Mouse (Mus musculus): ENCODE measurements at regions not wholly inside any gene's neighbourhood (a gene's known extent, or its start where the extent isn't known, plus 50 kb on each side); places are given as distances from the start of the nearest gene placed in this dataset.

GRCm38 (mm10) chr1:36012081-36012765, 56.0 kb upstream of the Hs6st1 start:
- TF ChIP-seq POLR2A (IDR thresholded peaks at IDR 0.05; ENCODE audit: low read depth, low read length) (no peak), CTCF (IDR thresholded peaks at IDR 0.05; ENCODE audit: extremely low read depth, insufficient read depth, insufficient read length, insufficient replicate concordance) (no peak)
- Histone ChIP-seq H3K27ac (ENCODE audit: insufficient read depth, low read length) (no peak overlapping the region), H3K4me1 (ENCODE audit: control insufficient read depth, insufficient read depth, insufficient read length) (no peaks in the 10 kb centered on the region), H3K27me3 (ENCODE audit: control insufficient read depth, insufficient read depth, low read length) (no peaks in the 10 kb centered on the region), H3K36me3 (ENCODE audit: control insufficient read depth, insufficient read depth, low read length) (no peaks in the 10 kb centered on the region), H3K4me3 (ENCODE audit: extremely low read depth, insufficient read depth, insufficient read length) (no peak overlapping the region)
- WGBS: 90% methylated on average over 9 of the region's 9 CpGs
- no peak for DNase-seq (ENCODE audit: low read depth in 1 of 2, low spot score in 2 of 2)

- no peak for DNase-seq (ENCODE audit: low read depth in 1 of 2, low spot score in 2 of 2)
- Histone ChIP-seq H3K36me3 (ENCODE audit: control insufficient read depth, insufficient read depth, low read length) (no peaks in the 10 kb centered on the region), H3K4me1 (ENCODE audit: control insufficient read depth, insufficient read depth, insufficient read length) (no peaks in the 10 kb centered on the region), H3K4me3 (ENCODE audit: extremely low read depth, insufficient read depth, insufficient read length) (no peak overlapping the region), H3K27me3 (ENCODE audit: control insufficient read depth, insufficient read depth, low read length) (no peaks in the 10 kb centered on the region), H3K27ac (ENCODE audit: insufficient read depth, low read length) (no peak overlapping the region)
- WGBS: 86% methylated on average over 11 of the region's 11 CpGs
- TF ChIP-seq POLR2A (IDR thresholded peaks at IDR 0.05; ENCODE audit: low read depth, low read length) (no peak), CTCF (IDR thresholded peaks at IDR 0.05; ENCODE audit: extremely low read depth, insufficient read depth, insufficient read length, insufficient replicate concordance) (no peak)
Measured at GRCm38 (mm10) chr1:36013823-36014341, 54.3 kb upstream of the Hs6st1 start.

- no peak for DNase-seq (ENCODE audit: low read depth in 1 of 2, low spot score in 2 of 2)
- no peaks in the 10 kb centered on the region for H3K4me1 ChIP-seq (ENCODE audit: control insufficient read depth, insufficient read depth, insufficient read length)
- WGBS: 82% methylated on average over 7 of the region's 7 CpGs
- H3K4me3 ChIP-seq (ENCODE audit: extremely low read depth, insufficient read depth, insufficient read length): no peak overlapping the region
- H3K36me3 ChIP-seq (ENCODE audit: control insufficient read depth, insufficient read depth, low read length): no peaks in the 10 kb centered on the region
- no peak overlapping the region for H3K27ac ChIP-seq (ENCODE audit: insufficient read depth, low read length)
- no peaks in the 10 kb centered on the region for H3K27me3 ChIP-seq (ENCODE audit: control insufficient read depth, insufficient read depth, low read length)
- TF ChIP-seq CTCF (IDR thresholded peaks at IDR 0.05; ENCODE audit: extremely low read depth, insufficient read depth, insufficient read length, insufficient replicate concordance): no peak
- TF ChIP-seq POLR2A (IDR thresholded peaks at IDR 0.05; ENCODE audit: low read depth, low read length): no peak
Measured at GRCm38 (mm10) chr1:36014372-36014771, 53.8 kb upstream of the Hs6st1 start.

GRCm38 (mm10) chr1:36015210-36015609, 53.0 kb upstream of the Hs6st1 start:
- no peaks in the 10 kb centered on the region for H3K36me3 ChIP-seq (ENCODE audit: control insufficient read depth, insufficient read depth, low read length)
- no peaks in the 10 kb centered on the region for H3K27me3 ChIP-seq (ENCODE audit: control insufficient read depth, insufficient read depth, low read length)
- H3K4me1 ChIP-seq (ENCODE audit: control insufficient read depth, insufficient read depth, insufficient read length): no peaks in the 10 kb centered on the region
- H3K4me3 ChIP-seq (ENCODE audit: extremely low read depth, insufficient read depth, insufficient read length): no peak overlapping the region
- 87% methylated on average over 5 of the region's 5 CpGs for WGBS
- no peak overlapping the region for H3K27ac ChIP-seq (ENCODE audit: insufficient read depth, low read length)
- no peak for DNase-seq (ENCODE audit: low read depth in 1 of 2, low spot score in 2 of 2)
- TF ChIP-seq POLR2A (IDR thresholded peaks at IDR 0.05; ENCODE audit: low read depth, low read length): no peak
- no peak for TF ChIP-seq CTCF (IDR thresholded peaks at IDR 0.05; ENCODE audit: extremely low read depth, insufficient read depth, insufficient read length, insufficient replicate concordance)

- Histone ChIP-seq H3K36me3 (ENCODE audit: control insufficient read depth, insufficient read depth, low read length) (no peaks in the 10 kb centered on the region), H3K4me1 (ENCODE audit: control insufficient read depth, insufficient read depth, insufficient read length) (no peaks in the 10 kb centered on the region), H3K4me3 (ENCODE audit: extremely low read depth, insufficient read depth, insufficient read length) (no peak overlapping the region), H3K27ac (ENCODE audit: insufficient read depth, low read length) (no peak overlapping the region), H3K27me3 (ENCODE audit: control insufficient read depth, insufficient read depth, low read length) (no peaks in the 10 kb centered on the region)
- no peak for DNase-seq (ENCODE audit: low read depth in 1 of 2, low spot score in 2 of 2)
- TF ChIP-seq POLR2A (IDR thresholded peaks at IDR 0.05; ENCODE audit: low read depth, low read length) (no peak), CTCF (IDR thresholded peaks at IDR 0.05; ENCODE audit: extremely low read depth, insufficient read depth, insufficient read length, insufficient replicate concordance) (no peak)
- 93% methylated on average over 4 of the region's 4 CpGs for WGBS
Measured at GRCm38 (mm10) chr1:36016566-36016965, 51.6 kb upstream of the Hs6st1 start.

GRCm38 (mm10) chr1:36017061-36017461, 51.1 kb upstream of the Hs6st1 start:
- no peak for DNase-seq (ENCODE audit: low read depth in 1 of 2, low spot score in 2 of 2)
- Histone ChIP-seq H3K27ac (ENCODE audit: insufficient read depth, low read length) (no peak overlapping the region), H3K4me3 (ENCODE audit: extremely low read depth, insufficient read depth, insufficient read length) (no peak overlapping the region), H3K36me3 (ENCODE audit: control insufficient read depth, insufficient read depth, low read length) (no peaks in the 10 kb centered on the region), H3K27me3 (ENCODE audit: control insufficient read depth, insufficient read depth, low read length) (no peaks in the 10 kb centered on the region), H3K4me1 (ENCODE audit: control insufficient read depth, insufficient read depth, insufficient read length) (no peaks in the 10 kb centered on the region)
- TF ChIP-seq POLR2A (IDR thresholded peaks at IDR 0.05; ENCODE audit: low read depth, low read length) (no peak), CTCF (IDR thresholded peaks at IDR 0.05; ENCODE audit: extremely low read depth, insufficient read depth, insufficient read length, insufficient replicate concordance) (no peak)
- WGBS: 86% methylated on average over 7 of the region's 7 CpGs

- WGBS: 81% methylated on average over 3 of the region's 3 CpGs
- no peaks in the 10 kb centered on the region for H3K36me3 ChIP-seq (ENCODE audit: control insufficient read depth, insufficient read depth, low read length)
- no peak overlapping the region for H3K27ac ChIP-seq (ENCODE audit: insufficient read depth, low read length)
Measured at GRCm38 (mm10) chr1:36017656-36018055, 50.5 kb upstream of the Hs6st1 start.

More at GRCm38 (mm10) chr1:36017656-36018055, 50.5 kb upstream of the Hs6st1 start:
- no peaks in the 10 kb centered on the region for H3K4me1 ChIP-seq (ENCODE audit: control insufficient read depth, insufficient read depth, insufficient read length)
- no peak overlapping the region for H3K4me3 ChIP-seq (ENCODE audit: extremely low read depth, insufficient read depth, insufficient read length)
- no peak for DNase-seq (ENCODE audit: low read depth in 1 of 2, low spot score in 2 of 2)
- H3K27me3 ChIP-seq (ENCODE audit: control insufficient read depth, insufficient read depth, low read length): no peaks in the 10 kb centered on the region
- TF ChIP-seq POLR2A (IDR thresholded peaks at IDR 0.05; ENCODE audit: low read depth, low read length) (no peak), CTCF (IDR thresholded peaks at IDR 0.05; ENCODE audit: extremely low read depth, insufficient read depth, insufficient read length, insufficient replicate concordance) (no peak)
